Mouse (Mus musculus): Measurements from ENCODE around the gene Adam15.

GRCm38 (mm10) chr3:89339416-89339815, 10.4 kb downstream of the Adam15 start:
- TF ChIP-seq POLR2A (IDR thresholded peaks at IDR 0.05; ENCODE audit: borderline replicate concordance, control insufficient read depth, low read depth, low read length) (no peak), CTCF (IDR thresholded peaks at IDR 0.05; ENCODE audit: control insufficient read depth, insufficient read depth, low read length) (peak; percentile 90)

Measured in bone marrow, adult 2 months (tissue).